Mouse (Mus musculus): ENCODE measurements around the gene Pfkl.

DNA sequence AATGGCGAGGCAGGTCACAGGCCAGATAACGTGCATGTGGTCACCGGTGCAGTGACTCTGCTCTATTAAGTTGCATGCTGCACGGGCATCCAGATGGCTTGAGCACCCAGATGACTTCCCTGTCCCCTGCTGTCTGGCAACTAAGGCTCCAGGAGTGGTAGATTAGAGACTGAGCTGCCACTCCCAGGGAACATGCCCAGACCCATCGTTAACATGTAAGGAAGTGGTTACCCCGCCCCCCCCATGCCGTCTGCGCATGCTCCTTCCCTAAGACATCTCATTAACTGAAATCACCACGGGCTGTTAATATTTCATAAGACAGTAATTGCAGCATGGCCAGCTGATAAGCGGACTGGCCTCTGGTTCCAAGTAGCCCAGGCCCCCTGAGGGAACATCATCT, 38.7 kb downstream of the Pfkl start:
- no peak for TF ChIP-seq CTCF (IDR thresholded peaks at IDR 0.05; ENCODE audit: low read depth, low read length)
- TF ChIP-seq POLR2A (IDR thresholded peaks at IDR 0.05; ENCODE audit: borderline replicate concordance, low read depth, low read length): no peak
